Mouse (Mus musculus): ENCODE data around the gene Pex6.

Gene Pex6

DNA sequence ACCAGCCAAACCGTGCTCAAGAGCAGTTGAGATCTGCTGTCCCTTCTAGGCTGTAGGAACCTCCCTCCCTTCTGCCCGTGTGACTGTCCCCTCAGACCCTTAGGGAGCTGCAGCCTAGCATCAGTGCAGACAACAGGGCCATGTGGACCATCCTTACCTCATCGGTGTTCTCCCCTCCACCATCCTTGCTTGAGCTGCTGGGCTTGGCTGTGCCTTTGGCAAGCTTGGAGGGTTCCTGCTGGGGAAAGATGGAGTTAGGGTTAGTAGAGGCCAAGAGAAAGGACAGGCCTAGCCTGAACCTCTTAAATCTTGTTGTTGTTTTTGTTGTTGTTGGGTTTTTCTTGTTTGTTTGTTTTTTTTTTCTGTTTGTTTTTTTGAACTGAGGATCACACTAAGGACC lies 11.4 kb upstream of the Pex6 start:
- CTCF ChIA-PET, result no interaction called here

DNA sequence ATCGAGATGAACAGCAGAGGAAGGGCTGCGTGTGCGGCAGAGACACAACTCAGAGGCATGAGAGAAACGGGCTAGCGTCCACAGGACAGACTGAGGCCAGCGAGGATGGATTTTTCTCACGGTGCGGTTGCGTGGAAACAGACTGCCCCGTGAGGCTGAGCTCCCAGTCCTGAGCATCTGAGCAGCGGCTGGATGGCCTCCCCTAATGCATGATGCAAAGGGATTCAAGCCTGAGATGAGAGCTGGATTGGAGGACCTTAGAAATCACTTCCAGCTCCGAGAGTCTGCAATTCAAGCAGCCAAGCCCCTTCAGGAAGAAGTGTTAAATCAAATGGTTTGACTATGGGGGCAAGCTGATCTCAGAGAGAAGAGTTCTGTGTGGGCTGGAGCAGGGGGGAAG lies 9.8 kb upstream of the Pex6 start:
- CTCF ChIA-PET, result no interaction called here

DNA sequence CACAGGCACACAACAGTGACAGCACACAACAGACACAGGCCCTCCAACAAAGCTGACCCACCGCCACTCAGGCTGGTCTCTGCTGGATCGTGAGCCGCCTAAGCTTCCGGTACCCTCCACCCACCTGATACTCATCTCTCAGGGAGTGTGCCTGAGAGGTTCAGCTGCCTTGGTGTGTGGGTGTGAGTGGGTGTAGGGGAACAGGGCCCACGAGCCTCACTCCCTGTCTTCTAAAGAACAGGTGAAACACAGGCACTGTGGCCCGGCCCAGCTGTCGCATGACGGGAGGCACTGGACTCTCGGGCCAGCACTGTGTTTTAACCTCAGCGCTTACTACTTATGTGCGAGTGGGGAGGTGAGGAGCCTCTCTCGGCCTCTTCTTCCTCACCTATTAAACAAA lies 9.2 kb upstream of the Pex6 start:
- CTCF ChIA-PET, result no interaction called here

DNA sequence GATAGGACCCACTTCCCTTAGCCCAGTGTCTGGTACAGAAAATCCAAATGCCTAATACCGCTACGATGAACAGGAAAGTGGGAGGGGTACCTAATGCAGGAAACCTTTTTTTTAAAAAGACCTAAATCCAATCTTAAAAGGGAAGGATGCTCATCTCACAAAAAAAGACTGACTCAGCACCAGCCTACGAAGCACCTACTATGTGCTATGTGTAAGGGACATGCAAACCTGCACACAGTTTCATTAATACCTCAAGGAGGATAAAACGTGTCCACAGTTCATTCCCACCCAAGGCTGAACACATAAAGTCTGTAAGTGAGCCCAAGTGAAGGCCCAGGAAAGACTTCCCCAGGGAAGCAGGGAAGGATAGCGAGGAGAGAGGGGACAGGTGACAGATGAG lies 8.8 kb upstream of the Pex6 start:
- CTCF ChIA-PET, result no interaction called here

DNA sequence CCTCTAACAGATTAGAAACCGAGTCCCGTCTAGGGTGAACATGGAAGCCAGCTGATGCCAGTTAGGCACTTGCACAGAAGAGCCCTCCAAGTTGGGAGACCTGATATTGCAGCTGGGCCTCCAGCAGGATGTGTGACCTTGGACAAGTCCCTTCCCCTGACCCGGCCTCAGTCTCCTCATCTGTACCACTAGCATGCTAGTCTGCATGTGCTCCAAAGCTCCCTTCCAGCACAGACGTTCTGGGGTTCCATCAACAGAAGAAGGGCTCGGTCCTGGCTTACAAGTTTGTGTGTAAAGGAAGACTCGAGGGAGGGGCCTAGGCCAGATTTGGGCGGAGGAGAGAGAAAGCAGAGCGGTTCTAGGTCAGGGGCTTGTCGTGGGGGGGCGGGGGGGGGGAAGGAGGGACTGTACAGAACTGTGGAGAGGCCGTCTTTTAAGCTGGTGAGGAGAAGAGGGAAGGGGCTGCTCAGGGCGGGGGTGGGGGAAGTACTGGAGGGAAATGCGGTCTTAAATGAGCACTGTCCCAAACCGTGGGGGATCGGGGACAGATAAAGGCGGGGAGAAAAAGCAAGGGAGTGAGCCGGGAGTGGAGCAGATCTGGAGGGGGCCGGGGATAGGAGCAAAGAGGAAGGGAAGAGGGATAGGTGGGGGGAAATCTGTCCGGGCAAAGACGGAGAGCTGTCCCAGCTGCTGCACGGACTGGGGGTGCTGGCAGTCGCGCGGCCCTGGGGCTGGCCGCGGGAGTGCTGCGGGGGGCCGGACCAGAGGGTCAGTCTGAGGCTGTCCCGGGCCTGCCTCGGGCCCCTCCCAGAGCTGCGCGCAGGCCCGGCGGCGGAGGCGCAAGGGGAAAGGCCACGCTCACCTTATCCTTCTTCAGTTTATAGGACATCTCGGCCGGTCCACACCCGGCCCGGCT lies 7.0 kb upstream of the Pex6 start:
- CTCF ChIA-PET, result interaction anchor here (0.6 kb wide), 1 partner anchor 37 kb away, joined by 5 read pairs; no protein-coding TSS in a partner anchor

DNA sequence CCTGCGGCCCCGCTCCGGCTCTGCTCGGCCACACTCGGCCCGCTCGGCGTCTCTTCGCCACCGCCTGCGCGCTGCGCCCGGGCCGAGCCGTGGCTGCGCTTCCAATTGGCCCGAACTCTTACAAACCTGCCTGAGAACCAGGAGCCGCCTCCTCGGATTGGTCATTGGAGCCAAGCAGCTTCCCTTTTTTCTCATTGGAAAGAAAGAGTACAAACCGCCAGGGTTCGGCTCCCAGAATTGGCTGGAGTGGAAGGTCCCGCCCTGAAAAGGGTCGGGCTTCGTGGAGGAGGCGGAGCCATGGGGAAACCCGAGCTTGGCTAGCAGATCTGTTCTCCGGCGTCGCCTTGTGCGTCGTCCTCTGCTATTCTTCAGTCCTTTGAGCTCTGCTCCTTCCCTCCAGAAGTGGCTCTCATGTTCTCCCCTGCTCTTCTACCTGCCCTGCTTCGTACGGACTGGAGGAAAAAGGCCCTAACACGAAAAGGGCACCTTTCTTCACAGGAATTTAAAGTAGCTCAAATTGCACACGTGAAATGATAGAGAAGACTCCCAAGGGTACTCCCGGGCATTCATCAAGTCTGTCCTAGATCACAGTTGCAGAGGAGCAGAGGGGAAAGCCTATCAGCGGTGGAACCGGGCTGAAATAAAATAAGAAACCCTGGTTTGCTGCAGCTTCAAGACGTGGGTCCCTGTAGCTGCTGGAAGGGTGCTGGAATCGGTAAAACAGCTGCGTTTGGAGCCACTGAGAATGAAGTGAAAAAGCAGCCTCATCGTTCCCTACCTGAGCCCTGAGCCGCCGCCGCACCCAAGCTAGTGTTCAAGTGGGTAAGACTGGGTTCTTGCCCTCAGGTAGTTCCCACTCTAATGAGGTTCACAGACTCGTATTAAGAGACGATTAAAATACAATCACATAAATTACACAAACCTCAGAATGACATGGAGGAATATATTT lies 6.1 kb upstream of the Pex6 start, which contains the start of gene Ppp2r5d:
TSS of gene Ppp2r5d (minus strand) at position 225 of the 949 bp plus-strand sequence.
- CTCF ChIA-PET, result interaction anchor here (0.6 to 0.8 kb wide), 2 partner anchors 19 to 38 kb away, joined by 3 to 5 read pairs; no protein-coding TSS in a partner anchor

DNA sequence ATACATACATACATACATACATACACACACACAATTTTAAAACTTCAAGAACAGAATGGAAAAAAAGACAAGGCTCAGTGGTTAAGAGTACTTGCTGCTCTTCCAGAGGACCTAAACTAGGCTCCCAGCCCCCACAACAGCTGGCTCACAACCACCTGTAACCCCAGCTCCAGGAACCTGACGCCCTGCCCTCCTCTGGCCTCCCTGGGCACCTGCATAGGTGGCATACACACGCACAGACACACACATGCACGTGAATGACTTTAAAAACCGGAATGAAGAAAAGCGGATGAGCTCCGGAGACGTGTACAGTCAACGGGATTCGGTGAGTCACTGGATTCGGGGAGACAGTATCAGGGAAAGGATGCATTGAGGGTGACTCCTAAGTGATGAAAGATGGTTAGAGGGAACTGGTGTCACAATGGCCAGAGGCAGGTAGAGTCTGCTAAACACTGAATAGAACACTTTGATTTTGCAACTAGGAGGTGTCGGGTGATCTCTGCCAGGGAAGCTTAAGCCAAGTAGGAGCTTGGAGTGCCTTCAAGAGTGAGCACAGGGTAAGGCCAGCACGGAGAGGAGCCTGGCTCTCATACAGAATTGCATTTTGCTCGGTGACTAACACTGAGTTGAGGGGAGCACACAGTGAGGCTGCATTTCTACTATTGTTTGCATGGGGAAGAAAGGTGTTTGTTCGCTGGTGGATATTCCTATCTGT lies 4.7 kb upstream of the Pex6 start:
- CTCF ChIA-PET, result interaction anchor here (0.7 kb wide), 1 partner anchor 46 kb away, joined by 14 read pairs; the partner anchor contains the start of gene Cnpy3

DNA sequence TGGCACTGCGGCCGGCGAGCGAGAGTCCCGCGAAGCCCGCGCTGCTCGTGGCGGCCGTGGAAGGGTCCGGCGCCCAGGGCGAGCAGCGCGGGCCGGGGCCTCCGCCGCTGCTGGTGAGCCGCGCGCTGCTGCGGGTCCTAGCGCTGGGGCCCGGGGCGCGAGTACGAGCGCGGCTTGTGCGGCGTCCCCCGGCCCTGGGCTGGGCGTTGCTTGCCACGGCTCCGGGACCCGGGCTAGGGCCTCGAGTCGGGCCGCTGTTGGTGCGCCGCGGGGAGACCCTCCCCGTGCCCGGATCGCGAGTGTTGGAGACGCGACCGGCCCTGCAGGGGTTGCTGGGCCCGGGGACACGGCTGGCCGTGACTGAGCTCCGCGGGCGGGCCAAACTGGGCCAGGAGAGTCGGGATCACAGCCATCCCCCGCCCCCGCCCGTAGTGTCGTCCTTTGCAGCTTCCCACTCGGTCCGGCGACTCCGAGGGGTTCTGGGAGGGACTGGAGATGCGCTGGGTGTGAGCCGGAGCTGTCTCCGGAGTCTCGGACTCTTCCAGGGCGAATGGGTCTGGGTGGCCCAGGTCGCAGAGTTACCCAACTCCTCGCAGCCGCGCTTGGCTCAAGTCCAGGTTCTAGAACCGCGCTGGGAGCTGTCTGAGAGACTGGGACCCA lies 479 bp downstream of the Pex6 start:
- CTCF ChIA-PET, result no interaction called here

DNA sequence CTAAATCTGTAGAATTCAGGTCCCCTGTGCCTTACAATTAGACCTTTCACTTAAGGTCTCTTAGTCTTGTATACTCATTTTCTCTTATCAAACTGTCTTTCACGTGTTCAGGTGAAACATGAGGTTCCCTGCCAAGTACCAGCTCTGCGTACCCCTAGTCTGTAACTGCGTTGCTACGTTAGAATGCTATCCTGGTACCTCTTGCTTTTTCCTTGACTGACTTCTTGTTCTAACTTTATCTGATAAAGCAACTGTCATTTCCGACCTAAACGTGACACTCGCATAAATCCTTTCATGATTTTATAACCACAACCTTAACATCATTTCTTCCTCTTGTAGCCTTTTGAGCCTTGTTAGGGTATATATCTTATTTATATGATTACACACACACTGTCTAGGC lies 1.2 kb downstream of the Pex6 start:
- CTCF ChIA-PET, result no interaction called here

DNA sequence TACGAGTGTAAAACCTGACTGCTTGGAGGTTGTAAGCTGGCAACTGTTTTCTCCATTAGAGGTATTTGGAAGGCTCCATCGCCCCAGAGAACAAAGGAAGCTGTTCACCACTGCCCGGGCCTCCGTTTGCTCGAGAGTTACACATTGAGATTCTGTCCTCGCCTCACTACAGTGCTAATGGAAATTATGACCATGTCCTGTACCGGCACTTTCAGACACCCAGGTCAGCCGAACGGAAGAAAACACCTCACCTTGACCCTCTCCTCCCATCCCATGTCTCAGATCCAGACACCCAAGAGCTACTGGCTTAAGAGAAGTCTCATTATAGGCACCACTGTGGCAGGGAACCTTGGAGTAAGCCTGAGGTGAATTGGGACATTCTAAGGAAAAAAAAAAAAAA lies 2.6 kb downstream of the Pex6 start:
- CTCF ChIA-PET, result no interaction called here

DNA sequence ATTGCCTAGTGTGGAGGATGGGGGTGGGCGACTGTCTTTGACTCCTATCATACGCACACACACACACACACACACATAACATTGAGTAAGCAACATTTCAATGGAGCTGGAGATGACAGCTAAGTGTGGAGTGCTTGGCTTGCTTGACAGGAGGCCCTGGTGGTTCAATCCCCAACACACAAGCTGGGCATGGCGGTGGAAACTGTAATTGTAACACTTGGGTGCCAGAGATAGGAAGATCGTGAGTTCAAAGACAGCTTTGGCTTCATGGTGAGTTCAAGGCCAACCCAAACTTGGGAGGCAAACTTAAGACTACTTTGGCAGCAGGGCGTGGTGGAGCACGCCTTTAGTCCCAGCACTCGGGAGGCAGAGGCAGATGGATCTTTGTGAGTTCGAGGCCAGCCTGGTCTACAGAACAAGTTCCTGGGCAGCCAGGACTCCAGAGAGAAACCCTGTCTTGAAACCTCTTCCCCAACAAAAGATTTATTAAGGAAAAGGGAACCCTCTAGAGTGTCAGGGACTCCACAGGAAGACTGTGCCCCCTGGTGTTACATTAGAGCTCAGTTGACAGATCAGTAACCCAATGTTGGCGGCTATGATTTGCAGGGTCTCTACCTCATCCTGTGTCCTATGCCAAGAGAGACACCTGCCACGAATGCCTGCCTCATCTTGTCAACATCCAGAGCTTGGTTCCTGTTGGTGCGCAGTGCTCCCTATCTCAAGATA lies 3.7 kb downstream of the Pex6 start:
- CTCF ChIA-PET, result no interaction called here

DNA sequence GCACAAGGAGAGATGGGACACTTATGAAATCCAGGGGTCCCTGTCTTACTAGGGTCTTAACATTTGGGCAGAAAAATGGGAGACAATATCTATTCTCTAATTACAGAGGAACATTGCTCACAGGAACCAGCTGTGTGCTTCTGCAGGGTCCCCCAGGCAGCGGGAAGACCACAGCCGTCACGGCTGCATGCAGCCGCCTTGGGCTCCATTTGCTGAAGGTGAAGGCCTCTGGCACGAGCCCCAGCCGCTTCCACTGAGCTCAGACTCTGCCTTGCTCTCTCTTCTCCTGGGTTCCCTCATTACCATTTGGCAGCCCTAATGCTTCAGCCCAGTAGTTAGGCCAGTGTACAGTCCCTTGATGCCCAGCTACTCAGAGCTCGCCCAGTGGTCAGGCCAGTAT lies 9.8 kb downstream of the Pex6 start:
- CTCF ChIA-PET, result interaction anchor here (0.5 kb wide), 1 partner anchor 172 kb away, joined by 3 read pairs; no protein-coding TSS in a partner anchor

DNA sequence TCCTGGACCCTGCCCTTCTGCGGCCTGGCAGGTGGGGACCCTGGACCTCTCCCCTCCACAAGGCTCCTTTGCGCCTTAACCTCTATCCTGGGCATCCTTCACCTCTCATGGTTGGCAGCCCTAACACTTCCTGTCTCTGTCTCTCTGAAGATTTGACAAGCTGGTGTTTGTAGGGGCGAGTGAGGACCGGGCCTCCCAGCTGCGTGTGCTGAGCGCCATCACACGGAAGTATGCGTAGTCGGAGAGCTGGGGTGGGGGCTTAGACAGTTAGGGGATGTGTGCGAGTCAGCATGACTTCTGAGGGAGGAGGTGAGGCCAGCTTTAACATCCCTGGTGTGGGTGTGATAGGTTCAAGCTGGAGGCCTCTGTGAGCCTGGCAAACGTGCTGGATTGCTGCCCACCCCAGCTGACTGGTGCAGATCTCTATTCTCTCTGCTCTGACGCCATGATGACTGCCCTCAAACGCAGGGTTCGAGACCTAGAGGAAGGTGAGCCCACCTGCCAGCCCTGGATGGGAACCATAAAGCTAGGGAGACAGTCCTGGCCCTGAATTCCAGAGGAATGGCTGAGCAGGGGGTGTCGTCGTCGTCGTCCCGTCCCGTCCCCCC lies 13.3 kb downstream of the Pex6 start:
- CTCF ChIA-PET, result interaction anchor here (0.6 to 0.7 kb wide), 2 partner anchors 111 to 158 kb away, joined by 4 to 8 read pairs; no protein-coding TSS in a partner anchor

DNA sequence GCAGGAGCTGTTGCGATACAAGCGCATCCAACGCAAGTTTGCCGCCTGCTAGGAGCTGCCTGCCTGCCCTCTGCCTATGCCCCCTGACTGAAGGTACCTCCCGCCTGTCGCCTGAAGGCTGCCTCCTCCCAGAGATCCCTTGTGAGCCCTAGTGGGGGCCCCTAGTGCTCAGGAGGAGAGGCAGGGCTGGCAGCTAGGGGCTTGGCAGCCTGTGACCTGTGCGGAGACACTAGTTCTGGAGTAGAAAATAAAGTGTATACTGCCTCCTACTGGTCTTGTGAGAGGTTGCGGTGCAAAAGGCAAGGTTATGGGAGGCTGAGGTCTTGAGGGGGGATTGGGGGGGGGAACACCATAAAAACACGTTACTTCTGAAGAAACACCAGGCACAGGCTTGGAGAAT lies 14.0 kb downstream of the Pex6 start:
- CTCF ChIA-PET, result interaction anchor here (0.6 to 0.7 kb wide), 2 partner anchors 112 to 158 kb away, joined by 4 to 8 read pairs; no protein-coding TSS in a partner anchor

DNA sequence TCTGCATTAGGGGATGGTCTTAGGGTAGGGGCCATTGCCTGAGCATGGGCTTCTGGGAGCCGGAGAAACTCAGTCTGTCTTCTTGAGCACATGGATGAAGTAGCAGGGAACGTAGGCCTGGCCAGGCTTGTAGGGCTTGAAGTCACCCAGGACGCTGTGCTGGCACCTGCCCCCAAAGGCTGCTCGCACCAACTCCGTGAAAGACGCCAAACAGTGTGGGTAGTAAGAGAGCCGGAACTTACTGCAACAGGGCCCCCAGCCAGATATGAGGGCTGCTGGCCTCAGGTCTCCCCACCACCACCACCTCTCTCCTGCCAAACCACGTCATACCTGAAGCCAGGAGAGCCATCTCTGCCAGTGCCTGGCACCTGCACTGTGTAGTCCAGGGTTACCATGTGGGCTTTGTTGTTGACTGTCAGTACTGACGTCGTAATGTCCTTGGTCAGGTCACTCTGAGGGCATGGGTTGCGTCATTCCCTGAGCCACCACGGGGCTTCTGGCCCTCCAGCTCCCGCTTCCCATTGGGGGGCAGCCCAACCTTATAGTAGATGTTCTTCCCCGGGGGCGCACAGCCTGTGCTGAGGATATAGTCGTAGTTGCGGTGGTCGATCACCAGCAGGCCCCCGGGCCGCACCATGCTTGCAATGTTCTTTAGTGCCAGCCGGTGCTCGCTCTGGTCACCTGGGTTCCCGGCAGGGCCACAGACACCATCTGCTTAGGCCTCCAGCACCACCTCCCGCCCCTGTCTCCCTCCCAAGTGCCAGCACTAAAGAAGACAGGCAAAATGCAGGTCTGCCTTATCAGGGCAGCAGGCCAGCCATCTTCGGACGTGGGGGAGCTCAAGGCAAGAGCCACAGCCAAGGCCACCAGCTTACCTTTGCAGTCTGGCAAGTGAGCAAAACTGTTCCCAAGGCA lies 14.7 kb downstream of the Pex6 start:
- CTCF ChIA-PET, result no interaction called here

DNA sequence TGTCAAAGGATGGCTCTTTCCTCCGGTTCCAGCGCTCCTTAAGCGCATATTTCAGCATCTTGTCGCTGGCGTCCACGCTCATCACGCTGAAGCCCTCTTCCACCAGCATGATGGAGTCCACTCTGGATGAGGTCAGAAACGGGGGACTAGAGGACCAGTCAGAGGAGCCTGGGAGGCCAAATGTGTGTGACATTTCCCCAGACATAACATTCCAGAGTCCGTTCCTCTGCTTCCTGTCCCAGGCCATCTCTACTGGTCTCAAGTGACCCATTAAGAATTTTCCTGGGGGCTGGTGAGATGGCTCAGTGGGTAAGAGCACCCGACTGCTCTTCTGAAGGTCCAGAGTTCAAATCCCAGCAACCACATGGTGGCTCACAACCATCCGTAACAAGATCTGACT lies 16.0 kb downstream of the Pex6 start:
- CTCF ChIA-PET, result interaction anchor here (0.6 kb wide), 1 partner anchor 1210 kb away, joined by 3 read pairs; no protein-coding TSS in a partner anchor

DNA sequence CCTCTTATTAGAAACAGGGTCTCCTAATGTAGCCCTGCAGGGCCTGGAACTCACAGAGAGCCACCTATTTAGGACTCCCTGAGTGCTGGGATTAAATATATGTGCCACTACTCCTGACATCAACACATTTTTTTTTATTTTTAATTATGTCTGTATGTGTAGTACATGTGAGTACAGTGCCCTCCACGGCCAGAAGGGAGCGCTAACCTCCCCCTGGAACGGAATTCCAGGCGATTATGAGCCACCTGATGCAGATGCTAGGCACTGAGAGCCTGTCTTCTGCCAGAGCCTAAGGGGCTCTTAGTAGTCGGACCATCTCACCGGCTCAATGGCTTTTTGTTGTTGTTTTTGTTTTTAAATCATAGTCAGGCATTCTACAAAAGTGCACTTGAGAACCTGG lies 16.8 kb downstream of the Pex6 start:
- CTCF ChIA-PET, result interaction anchor here (0.6 kb wide), 1 partner anchor 1211 kb away, joined by 3 read pairs; no protein-coding TSS in a partner anchor

DNA sequence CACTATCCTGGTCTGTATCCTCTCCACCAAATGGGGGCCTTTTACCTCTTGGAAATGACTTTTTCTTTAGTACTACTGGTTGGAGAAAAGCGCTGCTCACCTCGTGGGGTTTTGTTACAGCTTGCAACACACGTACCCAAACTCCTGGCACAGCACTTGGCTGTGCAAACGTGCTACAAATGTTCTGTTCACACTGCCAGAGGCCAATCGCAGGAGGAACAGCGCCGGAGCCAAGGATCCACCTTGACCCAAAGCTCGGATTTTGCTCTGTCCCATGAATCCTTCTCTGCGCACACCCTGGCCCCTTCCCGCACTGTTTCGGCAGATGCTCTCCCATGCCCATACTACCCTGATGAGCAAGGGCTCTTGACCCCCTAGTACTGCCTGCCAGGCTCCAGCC lies 17.2 kb downstream of the Pex6 start:
- CTCF ChIA-PET, result interaction anchor here (0.7 kb wide), 1 partner anchor 80 kb away, joined by 3 read pairs; no protein-coding TSS in a partner anchor

Measured in spleen, embryonic (tissue).